Mouse (Mus musculus) adrenal gland, postnatal 4 days (tissue): ENCODE measurements at regions not wholly inside any gene's neighbourhood (a gene's known extent, or its start where the extent isn't known, plus 50 kb on each side); places are given as distances from the start of the nearest gene placed in this dataset.

ENCODE experiments used
- DNase-seq, 2 experiments: peaks; one replicate each; pipeline ENCODE4 v3.0.0; 2021 to 2022; ENCODE audit warnings: low spot score in 2 of 2, mixed read lengths in 2 of 2

DNA sequence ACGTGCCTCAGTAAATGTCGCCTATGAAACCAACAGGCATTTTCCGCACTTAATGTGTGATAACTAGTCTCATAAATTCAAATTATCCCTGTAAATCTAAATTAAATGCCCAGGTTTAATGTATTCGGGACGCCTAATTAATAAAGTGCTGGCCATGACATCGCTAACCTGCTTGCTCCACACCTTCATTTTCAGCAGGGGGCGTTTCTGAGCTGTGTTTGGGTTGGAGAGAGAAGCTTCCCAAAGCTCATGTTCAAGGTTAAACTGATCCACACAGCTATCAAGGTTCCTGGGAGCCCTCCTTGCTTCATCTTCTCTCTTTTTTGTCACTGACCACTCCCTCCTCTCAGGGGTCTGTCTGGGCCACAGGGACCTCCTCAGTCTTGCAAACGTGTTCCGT, 359.2 kb downstream of the Ptpru start:
- DNase-seq: no peak

DNA sequence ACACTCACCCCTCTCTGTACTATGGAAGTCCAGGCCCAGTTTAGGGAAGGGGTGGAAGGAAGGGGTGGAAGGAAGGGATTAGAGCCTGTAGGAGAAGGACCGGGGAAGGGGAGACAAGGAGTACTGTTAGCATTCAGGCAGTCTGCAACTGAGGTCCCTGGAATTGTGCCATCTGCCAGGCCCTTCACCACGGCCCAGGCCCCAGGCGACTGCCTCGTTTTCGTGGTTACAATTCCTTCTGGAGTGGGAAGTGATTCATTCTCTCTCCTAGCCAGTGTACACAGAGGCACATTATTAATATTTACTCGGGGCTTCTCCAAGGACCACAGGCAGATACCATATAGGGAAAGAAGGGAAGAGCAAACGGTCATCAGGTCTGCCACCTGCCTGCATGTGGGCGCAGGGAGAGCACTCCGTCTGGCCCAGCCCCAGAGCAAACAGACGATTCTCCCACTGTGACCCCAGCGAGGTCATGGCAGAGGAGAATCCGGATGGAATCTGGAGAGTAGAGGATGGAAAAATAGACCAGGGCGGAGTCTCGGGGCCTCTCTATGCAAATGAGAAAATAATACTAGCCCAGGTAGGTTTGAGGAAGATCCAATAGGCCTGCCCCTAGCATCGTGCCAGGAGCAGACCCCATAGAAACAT, 354.0 kb downstream of the Ptpru start:
- no peak for DNase-seq

GRCm38 (mm10) chr4:131484607-131485111, 353.4 kb downstream of the Ptpru start:
- DNase-seq: no peak

DNA sequence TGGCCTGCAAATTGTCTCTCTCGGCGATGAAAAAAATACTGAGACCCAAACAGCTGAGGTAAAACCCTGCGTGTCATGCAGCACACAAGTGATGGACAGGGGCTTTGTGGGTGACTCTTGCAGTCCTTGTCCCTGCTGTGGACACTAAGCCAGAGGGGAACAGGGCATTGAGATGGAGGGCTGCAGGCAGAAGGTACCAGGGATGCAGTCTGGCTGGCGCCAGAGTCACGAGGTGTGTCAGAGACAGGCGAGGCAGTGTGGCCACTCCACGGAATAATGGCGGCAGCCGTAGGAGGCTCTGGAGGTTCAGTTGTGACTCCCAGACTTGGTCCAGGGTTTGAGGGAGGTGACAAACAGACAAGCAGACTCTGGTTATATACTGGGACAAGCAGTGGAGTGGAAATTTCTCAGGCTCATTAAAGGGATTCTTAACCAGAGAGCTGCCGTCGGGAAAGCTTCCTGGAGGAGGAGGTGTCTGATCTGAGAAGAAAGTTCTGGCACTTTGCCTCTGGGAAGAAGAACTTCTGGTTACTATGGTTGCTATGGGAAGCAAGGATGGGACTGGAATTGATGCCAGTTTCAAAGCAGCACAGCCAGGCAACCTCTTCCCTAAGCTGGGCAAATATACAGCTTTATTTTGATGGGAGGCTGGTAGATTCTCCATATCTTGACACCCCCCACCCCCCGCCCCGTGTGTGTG, 352.8 kb downstream of the Ptpru start:
- DNase-seq: no peak

GRCm38 (mm10) chr4:131486821-131487220, 351.3 kb downstream of the Ptpru start:
- peak; percentile 69 to 77 for DNase-seq

DNA sequence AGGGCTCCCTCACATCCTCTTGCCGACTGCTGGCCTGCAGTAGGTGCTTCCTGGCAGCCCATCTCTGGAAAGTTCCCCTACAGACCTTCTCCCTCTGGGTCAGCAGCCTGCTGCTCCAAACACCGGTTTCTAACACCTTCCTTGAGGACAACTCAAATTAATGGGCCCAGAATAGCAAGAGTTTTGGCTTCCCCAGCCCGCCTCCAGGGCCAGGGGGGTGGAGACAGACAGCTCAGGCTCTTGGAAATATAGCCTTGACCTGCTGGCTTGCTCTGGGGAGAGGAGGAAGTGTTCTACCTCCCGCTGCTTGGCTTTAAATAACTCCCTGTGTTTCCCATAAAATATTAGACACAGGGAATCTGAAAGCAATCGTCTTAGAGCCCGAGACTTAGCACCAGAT, 349.8 kb downstream of the Ptpru start:
- DNase-seq: no peak

- DNase-seq: no peak
These were observed 349.0 kb downstream of the Ptpru start for GRCm38 (mm10) chr4:131489056-131489455.

DNA sequence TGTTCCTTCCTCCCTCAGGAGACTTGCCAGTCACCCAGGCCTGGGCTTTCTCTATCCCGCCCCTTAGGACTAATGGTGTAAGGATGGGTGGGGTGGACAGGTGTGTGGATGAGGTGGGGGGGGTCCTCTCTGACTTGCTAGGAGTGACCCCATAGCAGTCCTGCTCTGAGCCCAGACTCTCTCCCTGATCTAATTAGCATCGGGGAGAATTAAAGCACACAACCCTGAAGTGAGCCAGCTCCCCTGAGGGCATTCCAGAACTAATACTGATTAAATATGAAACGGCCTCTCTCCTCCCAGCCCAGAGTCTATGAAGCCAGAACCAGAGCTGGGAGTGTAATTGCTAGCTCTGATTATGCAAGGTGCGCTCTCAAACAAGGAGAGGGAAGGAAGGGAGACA, 346.1 kb downstream of the Ptpru start:
- no peak for DNase-seq

DNA sequence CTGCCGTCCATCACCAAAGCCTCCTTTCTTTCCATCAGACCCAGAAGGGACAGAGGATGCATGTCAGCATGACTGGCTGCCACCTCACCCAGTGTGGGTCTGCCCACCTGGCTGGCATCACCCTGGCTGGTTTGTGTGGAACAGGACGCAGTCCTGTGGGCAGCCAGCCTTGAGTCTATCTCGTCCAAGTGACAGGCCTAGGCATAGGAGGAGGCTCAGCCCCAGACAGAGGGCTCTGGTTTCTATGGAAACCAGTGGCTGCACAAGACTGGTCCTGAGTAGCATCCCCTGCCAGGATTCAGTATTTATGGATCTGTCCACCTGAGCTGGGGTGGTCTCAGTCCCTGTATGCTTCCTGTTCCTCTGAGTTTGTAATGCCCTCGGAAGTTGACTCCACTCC, 344.4 kb downstream of the Ptpru start:
- no peak for DNase-seq

DNA sequence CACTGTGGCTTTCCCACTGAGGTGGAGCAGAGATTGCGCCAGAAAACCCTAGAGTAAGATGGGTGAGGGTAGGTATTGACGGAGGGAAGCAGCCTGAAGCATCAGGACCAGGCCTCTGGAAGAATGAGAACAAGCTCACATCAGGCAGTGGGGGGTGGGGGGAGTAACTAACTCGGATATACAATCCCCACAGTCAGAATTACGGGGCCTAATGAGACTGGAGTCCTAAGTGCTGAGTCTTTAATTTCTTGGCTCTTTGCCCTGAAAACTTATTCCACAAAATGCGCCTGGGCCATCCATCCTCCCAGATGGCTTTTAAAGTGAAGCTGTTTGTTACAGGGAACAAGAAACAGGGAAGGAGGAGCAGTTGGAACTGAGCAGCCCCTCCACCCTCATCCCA, 341.2 kb downstream of the Ptpru start:
- DNase-seq: no peak

GRCm38 (mm10) chr4:131500928-131501650, 337.0 kb downstream of the Ptpru start:
- no peak for DNase-seq

DNA sequence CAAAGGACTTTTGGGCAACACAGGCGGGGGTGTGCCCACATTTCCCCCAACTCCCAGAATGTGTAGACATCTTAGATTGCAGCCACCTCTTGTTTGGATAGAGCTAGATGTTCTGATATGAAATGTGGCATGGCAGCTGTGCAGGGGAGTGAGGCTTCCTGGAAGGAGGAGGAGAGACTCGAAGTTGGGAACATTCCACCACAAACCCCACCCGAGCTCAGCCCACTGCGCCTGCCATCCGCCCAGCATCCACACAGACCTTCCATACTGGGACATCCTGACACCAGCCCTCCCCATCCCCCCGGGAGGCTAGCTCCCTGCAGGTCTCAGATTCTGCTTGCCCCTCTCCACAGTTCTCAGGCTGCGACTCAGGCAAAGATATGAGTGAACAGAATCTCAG, 329.9 kb downstream of the Ptpru start:
- DNase-seq: no peak

DNA sequence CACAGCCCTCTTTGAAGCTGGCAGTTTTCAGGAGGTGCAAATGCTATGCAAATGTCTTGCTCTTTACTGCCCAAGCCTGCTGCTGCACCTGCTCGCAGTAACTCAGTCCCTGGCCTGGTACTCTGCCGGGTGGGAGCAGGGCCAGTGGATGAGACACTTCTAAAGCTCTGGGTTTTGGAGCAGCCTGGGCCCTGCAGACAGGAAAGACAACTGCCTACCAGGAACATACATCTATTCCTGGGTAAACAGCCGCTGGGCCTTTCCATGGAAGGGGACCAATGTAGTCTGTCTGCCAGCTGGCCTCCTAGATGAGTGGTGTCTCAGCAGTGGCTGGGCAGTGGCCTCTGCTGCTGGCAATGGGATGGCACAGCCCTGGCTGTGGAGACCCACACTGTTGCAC, 326.5 kb downstream of the Ptpru start:
- DNase-seq: no peak

DNA sequence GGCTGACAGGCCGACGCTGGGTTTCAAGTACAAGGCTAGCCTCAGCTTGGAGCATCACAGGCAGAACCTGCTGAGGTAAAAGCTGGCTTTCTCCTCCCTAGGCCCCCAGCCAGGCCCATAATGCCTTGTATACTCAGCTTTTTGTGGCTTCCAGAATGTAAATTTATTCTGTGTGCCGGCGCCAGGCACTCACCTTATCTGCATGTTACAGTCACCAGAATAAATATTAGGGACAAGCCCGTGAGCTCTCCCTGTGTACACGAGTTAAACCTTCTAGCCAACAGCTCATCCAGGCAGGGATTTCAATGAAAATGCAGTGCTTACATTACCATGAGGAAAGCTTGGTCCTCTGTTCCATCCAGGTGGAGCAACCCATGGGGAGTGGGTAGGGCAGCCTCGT, 325.3 kb downstream of the Ptpru start:
- DNase-seq: no peak

DNA sequence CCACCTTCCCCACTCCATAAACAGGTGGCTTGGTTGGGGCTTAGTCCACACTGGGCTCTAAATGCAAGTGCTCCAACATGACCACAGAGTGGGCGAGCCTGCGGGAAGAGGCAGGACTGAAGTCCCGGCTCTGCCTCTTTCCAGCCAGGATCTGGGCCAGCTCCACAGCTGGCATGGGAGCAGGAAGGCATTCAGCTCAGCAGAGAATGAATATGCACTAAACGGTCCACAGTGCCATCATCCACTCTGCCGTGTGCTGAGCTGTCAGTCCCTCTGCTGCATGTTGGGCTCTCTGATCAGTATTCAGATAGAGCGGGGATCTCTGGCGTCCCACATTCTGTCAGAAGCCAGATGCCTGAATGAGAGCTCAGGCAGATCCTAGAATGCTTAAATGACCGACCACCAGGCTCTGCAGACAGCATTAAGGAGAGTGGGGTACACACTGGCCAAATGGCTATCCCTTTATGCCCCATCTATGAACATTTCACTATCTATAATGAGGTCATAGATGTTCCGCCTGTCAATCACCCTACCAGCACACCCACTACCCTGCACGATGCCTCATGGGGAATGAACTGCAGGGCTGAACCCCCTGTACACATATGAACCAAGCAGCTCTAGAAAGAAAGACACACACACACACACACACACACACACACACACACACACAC, 317.3 kb downstream of the Ptpru start:
- DNase-seq: no peak

GRCm38 (mm10) chr4:131521307-131521651, 316.8 kb downstream of the Ptpru start:
- no peak for DNase-seq

GRCm38 (mm10) chr4:131525236-131525635, 312.9 kb downstream of the Ptpru start:
- DNase-seq: no peak

GRCm38 (mm10) chr4:131530491-131530890, 307.6 kb downstream of the Ptpru start:
- no peak for DNase-seq

GRCm38 (mm10) chr4:131531003-131531402, 307.1 kb downstream of the Ptpru start:
- no peak for DNase-seq

DNA sequence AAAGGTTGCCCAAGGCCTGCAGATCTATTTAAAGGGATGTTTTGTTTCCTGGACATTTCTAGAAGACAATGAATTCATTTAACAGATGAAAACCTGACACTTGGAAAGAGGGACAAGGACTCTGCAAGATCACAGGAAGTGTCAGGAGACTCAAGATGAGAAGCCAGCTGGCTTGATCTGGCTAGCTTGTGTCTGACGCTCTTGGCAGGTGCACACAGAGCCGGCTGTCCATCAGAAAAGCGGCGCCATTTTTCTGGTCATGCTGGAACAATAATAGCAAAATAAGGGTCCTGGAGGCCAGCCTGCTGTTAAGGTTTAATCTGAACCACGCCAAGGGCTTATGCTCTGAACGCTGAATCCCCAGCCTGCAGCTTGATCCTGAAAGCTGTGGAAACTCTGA, 303.3 kb downstream of the Ptpru start:
- DNase-seq: no peak

GRCm38 (mm10) chr4:131538237-131538636, 299.9 kb downstream of the Ptpru start:
- no peak for DNase-seq
